Mouse (Mus musculus) midbrain, embryonic 10.5 days (tissue): ENCODE measurements around the gene Fbxo3. TPM values are rescaled to one million over a fixed set of nuclear protein-coding genes. Genes with fewer than 3 reads are reported as not detected.
"Not testable (repeated sequence)": the region's sequence is repeated elsewhere in the genome, so short reads cannot be mapped to it uniquely, and the experiment has no call there.

Experiments
- DNase-seq: peaks from one replicate; pipeline ENCODE4 v3.0.0-alpha.2; 2017; ENCODE audit warnings: low spot score
- H3K27ac ChIP-seq: fragments of 300-500 bp; sonication (generic); replicated peaks from 2 replicates; pipeline ENCODE4 v1.5.1; 2016; ENCODE audit warnings: mild to moderate bottlenecking
- H3K27me3 ChIP-seq: fragments of 300-500 bp; sonication (generic); 2 replicates; pipeline ENCODE4 v1.6.1; 2016; ENCODE audit warnings: low read depth, mild to moderate bottlenecking; ENCODE audit not compliant: poor library complexity, severe bottlenecking
- H3K36me3 ChIP-seq: fragments of 300-500 bp; sonication (generic); 2 replicates; pipeline ENCODE4 v1.6.1; 2016; ENCODE audit warnings: mild to moderate bottlenecking, moderate library complexity
- H3K4me1 ChIP-seq: fragments of 300-500 bp; sonication (generic); 2 replicates; pipeline ENCODE4 v1.6.1; 2016
- H3K4me3 ChIP-seq: fragments of 300-500 bp; sonication (generic); 2 replicates; pipeline ENCODE4 v1.5.1; 2016; ENCODE audit warnings: mild to moderate bottlenecking, moderate library complexity
- H3K9me3 ChIP-seq: fragments of 300-500 bp; sonication (generic); replicated peaks from 2 replicates; pipeline ENCODE4 v1.6.1; 2016; ENCODE audit warnings: mild to moderate bottlenecking
- WGBS: fragments of 180-500 bp; shearing (Covaris S2); methylation state at CpG from one replicate; pipeline ENCODE4 v1.1.7; 2016; 5-methylcytosine and 5-hydroxymethylcytosine counted together
- polyA plus RNA-seq: library from polyadenylated mRNA; unstranded; fragments of >200 nt; fragmentation: Nextera tagmentation; extraction: Ambion mirVana; gene quantifications from 2 replicates; pipeline ENCODE4 v1.2.1, GENCODE M21; 2016

Gene Fbxo3
- polyA plus RNA-seq, 1 experiment from 2014 or later, result 47.4 TPM

DNA sequence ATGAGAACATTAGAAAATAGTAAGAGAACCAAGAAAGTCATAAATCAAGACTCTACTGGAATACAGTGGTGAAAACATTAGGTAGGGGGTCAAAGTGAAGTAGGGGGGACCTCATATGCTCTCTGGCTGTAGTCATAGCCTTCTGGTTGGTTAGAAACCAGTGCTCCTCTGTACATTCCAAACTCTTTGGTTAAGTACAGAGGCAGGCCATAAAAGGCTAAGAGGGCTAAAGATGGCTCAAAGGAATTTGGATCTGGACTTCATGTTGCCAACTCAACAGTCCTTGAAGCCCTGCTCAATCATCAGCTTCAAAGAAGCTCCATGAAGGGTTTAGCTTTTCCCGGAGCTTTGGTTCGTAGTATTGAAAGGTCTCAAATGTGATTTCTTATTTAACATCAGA, 81.5 kb downstream of the Fbxo3 start:
- H3K27ac ChIP-seq, H3K9me3 ChIP-seq, H3K36me3 ChIP-seq, DNase-seq, H3K4me3 ChIP-seq, H3K4me1 ChIP-seq, H3K27me3 ChIP-seq: not testable (repeated sequence)
- WGBS, result 94% methylated on average over 2 of the region's 2 CpGs

GRCm38 (mm10) chr2:104109528-104109927, 82.0 kb downstream of the Fbxo3 start:
- DNase-seq, result no peak
- Histone ChIP-seq H3K4me1 (no peaks in the 10 kb centered on the region), H3K36me3 (peaks cover 7% of the 10 kb centered on the region; the same call in 1 of the 2 replicates), H3K9me3 (no peaks in the 10 kb centered on the region), H3K27ac (no peak overlapping the region), H3K27me3 (no peaks in the 10 kb centered on the region), H3K4me3 (no peak overlapping the region)
- WGBS, result 58% methylated on average over 2 of the region's 2 CpGs

DNA sequence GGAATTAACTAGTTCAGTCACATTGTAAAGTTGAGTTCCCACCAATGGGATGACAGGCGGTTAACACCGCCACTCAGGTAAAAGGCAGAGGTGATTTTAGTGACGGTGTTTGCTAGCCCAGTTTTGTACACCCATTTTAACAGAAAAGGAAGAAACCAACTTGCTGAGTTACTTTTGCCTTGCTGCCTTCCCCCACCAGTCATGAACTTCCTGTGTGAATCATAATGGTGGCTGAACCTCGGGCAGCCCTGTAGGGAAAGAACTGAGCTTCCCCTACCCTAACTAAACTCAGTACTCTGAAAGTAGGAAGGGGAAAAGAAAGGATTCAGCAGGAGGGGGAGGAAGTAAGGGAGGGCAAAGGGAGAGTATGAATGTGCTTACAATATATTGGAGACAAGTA, 82.5 kb downstream of the Fbxo3 start:
- no peak for DNase-seq
- Histone ChIP-seq H3K4me1 (no peaks in the 10 kb centered on the region), H3K36me3 (peaks cover 7% of the 10 kb centered on the region; the same call in 1 of the 2 replicates), H3K9me3 (no peaks in the 10 kb centered on the region), H3K4me3 (no peak overlapping the region), H3K27ac (no peak overlapping the region), H3K27me3 (no peaks in the 10 kb centered on the region)
- 95% methylated on average over 4 of the region's 4 CpGs for WGBS

DNA sequence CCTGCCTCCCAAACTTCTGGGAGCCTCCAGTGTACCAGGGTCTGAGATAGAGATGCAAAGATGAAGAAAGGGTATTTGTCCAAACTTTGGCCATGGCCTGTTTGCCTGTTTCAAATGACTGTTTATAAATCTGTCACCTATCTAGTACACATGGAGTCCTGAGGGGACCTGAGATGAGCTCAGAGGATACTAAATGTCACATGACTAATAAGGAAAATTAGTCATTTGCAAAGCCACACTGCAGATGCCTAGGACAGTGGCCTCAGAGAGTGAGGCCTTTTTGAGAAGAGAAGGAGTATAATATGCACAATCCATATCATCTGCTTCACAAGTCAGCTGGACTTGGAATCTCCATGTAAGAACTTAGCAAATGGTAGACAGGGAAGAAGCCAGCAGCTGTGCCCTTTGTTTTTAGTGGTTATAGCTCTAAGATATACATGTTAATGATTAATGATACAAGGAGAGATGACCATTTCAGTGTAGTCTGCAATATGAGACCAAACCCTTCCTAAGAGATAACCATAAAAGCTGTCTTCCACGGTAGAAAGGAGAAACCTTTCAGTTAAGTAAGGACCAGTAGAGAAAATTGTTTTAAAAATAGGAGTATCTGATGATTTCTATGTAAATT, 83.8 kb downstream of the Fbxo3 start:
- not testable (repeated sequence) for H3K27me3 ChIP-seq, H3K27ac ChIP-seq, H3K36me3 ChIP-seq, H3K9me3 ChIP-seq, H3K4me1 ChIP-seq, DNase-seq, H3K4me3 ChIP-seq
- no CpG with 5 or more reads among the region's 1 CpGs for WGBS

Other genes starting within 250 kb of the Fbxo3 start
- 508 and 536 TPM in 2 replicates for gene Caprin1, start 230.1 kb upstream of the Fbxo3 start, polyA plus RNA-seq
- 18.7 and 19.3 TPM in 2 replicates for gene Lmo2, start 69.7 kb upstream of the Fbxo3 start, polyA plus RNA-seq
- gene 4931422A03Rik, start 640 bp downstream of the Fbxo3 start, polyA plus RNA-seq, result 1.1 and 1.6 TPM in 2 replicates
- 0.06 TPM in 1 of 2 replicates, not detected in the other for gene Gm10912, start 38.1 kb downstream of the Fbxo3 start, polyA plus RNA-seq
- not detected in 2 replicates for gene Gm10799, start 40.8 kb downstream of the Fbxo3 start, polyA plus RNA-seq
- 3.6 and 5.4 TPM in 2 replicates for gene Cd59b, start 42.1 kb downstream of the Fbxo3 start, polyA plus RNA-seq
- gene Cd59a, start 68.1 kb downstream of the Fbxo3 start, polyA plus RNA-seq, result 25.5 and 26.5 TPM in 2 replicates
- 0.25 TPM in 1 of 2 replicates, not detected in the other for gene A930018P22Rik, start 95.0 kb downstream of the Fbxo3 start, polyA plus RNA-seq